Mouse (Mus musculus) CD4-positive, CD25-positive, alpha-beta regulatory T cell, adult 2 months (primary cell): ENCODE measurements at regions not wholly inside any gene's neighbourhood (a gene's known extent, or its start where the extent isn't known, plus 50 kb on each side); places are given as distances from the start of the nearest gene placed in this dataset.

Source experiments
- DNase-seq: peaks from one replicate; pipeline ENCODE4 v3.0.0-alpha.2; 2012; ENCODE audit warnings: low read depth, low spot score

DNA sequence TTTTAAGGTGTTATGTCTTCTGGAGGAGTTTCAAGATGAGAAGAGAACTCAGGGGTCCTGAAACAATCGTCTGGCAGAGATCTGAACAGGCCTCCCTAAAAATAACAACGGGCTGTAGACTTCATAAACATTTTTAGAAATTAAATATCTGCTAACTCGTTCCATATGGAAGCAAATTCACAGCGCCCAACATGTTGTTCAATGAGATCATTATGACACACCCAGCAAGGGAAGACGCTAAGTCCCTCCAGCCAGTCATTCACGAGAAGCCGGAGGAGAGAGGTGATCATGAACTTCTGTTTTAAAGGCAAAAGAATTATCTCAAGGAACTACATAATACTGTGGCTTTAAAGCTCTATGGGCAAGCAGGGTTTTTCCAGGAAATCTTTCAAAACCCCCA, 334.8 kb downstream of the Efna5 start:
- no peak for DNase-seq

DNA sequence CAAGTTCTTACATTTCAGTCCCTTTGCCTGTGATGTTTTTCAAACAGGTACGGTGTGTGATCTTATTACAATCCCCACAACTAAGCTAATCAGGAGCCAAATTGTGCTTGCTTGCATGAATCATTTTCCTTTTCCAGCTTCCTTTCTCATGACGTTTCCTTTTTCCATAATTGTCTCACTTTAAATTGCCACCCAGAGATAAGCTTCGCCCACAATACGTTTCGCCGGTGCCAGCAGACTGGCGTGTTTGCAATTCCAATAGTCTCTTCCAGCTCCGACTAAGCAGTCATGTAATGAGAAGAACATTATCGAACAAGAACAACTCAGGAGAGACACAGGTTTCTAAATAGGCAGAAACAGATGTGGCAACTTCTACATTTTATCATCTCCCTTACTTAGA, 335.8 kb downstream of the Efna5 start:
- no peak for DNase-seq

DNA sequence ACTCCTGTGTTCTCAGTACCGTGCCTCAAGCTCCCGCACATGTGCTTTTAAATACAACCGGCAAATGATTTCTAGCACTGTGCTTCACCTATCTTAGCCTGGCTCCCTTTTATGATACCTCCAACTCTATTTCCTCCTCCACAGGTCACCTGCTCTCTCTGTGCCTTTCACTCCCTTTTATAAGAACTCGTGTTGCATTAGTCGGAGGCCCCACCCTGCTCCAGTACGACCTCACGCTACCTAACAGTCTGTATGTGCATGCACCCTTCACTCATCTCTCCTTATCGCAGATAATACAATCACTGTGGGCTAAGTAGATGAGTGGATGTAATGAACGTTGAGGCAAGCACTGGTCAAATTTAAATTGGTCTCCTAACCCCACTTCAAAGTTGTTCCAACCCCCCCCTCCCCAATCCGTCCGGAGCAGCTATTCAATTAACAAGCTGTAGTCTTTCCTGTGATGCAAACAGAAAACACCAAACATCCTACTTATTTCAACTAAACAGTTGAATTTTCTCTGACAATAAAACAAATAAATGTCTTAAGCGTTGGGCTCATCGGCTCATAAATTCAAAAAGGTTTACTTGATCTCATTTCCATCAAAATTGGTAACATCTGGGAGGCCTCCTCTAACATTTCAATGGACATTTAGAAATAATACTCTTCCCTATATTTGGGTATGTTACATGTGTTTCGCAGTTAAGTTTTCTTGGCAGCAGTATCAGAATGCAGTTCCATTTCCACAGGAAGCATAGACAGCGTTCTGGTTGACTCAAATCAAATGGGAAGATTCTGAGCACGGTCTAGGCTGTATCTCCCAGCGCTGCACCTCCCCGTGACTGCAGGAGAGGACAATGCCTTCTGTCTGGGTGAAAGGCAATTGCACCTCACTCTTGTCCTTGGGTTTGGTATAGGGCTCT, 337.8 kb downstream of the Efna5 start:
- DNase-seq = no peak

DNA sequence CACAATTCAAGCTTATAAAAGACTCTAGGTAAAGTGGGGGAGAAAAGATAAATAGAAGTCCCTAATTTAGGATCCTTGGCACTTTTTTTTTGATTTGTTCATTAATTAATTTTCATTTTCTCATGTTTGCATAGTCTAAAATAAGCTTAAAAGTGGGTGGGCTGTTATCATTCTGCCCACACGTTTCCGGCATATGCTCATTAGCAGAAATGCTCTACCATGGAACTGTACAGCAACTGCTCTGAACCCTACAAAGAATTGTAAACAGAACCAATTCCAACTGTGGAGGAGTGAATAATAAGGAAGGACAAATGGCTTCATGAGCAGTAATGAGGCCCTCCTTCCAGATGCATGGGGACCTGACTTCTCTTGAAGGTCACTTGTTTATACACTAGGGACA, 351.2 kb downstream of the Efna5 start:
- no peak for DNase-seq

DNA sequence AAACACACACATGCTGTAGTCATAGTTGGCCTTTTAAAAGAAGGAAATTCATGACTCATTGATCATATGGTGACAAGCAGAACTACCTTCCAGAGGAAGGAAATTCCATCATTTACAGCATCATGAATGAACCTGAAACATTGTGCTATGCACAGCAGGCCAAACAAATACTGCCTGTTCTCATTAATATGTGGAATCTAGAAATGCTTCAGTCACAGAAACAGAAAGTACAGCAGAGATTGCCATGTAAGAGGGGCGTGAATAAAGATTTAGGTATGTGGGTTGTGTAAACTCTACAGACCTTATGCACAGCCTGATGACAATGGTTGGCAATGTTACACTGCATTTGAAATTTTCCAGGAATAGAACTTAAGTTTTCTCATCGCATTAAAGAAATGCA, 353.6 kb downstream of the Efna5 start:
- DNase-seq = no peak

DNA sequence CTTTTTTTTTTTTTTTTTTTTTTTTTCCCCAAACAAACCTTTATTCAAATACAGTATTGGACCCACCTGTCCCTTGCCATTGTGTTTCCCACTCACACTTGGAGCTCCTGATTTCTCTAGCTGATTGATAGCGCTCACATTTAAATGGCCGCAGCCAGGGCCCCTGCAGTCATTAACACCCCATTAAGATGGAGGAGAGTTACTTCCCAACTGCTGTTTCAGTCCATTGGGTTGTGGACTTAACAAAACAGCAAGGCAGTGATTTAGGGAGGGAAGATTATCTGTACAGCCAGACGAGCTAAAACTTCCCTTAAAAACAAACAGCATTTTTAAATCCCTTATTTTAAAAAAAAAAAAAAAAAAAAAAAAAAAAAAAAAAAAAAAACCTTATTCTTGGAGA, 367.5 kb downstream of the Efna5 start:
- DNase-seq = no peak

DNA sequence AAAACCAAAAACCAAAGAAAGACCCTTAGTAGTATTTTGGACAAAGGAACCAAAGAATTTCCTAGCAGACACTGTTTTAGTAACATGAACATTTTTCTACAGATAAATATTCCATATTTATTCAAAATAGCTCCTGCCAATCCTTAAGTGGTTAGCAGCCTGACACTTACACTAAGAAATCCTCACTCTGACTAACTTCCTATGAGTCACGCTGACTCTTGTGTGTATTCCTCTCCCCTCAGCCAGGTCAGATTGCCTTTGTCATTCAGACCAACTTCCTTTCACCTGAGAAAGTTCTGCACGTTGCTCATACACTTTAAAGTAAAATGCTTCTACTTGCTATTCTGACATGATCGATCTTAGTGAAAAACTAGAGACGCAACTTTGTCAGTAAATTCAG, 370.9 kb downstream of the Efna5 start:
- no peak for DNase-seq

DNA sequence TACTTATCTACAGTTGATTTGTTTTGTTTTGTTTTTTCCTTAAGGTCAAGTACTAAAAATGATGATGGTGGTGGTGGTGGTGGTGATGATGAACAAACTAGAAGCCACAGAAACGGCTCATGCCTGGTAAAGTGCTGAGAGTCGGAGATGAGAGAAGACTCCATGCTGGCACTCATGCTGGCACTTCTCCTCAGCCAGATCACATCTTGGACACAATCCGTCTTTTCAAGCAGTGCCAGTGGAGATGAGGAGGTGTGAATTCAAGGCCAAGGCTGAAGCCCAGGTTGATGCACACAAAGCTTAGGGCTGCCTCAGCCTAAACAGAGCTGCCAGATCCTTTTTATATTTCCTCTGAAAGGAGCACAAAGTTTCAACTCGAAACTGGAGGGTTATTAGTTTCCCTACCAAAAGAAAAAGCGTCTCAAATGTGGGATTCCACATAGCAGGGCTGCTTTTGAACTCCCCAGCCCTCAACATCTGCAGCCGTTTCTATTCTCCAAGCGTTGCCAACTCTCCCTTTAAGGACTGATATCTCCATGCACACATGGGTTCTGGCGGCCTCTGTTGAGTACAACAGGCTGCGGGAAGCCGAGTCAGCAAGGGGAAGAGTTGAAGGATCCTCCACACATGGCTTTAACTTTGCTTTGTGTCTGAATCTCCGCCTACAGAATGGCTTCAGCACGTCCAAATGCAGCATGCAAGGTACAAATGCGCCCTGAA, 373.2 kb downstream of the Efna5 start:
- DNase-seq = no peak

DNA sequence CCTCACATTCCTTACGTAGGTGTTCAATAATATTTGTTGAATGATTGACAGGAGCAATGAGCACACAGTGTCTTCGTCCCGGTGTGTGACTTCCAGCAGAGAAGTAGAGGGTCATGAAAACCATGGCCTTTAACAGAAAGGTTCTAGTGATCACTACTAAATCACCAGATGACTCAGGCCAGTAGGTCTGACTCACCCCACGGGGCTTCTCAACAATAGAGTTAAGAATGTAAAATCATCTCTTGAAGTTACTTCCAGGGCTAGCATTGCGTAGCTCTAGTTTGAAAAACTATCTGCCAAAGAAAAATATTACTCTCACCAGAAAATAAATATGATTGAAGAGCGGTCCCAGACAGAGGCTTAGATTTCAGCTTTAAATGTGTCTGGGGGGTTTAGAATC, 376.4 kb downstream of the Efna5 start:
- no peak for DNase-seq

DNA sequence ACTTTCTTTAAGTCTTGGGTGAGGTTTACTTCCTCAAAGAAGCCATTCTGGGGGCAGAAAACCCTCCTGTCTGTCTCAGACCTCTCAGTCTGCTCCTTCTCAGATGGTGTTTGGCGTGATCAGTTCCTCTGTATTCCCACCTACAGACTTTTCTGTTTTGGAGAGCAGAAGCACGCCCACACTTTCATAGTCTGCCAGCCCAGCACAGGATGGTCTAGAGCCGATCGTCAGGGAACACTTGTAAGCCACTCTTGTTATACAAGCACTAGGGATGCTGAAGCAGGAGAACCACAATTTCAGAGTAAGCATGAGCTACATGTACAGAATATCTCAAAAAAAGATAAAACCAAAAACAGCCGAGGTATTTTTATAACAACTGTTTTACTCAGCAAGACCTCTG, 410.4 kb downstream of the Efna5 start:
- no peak for DNase-seq

DNA sequence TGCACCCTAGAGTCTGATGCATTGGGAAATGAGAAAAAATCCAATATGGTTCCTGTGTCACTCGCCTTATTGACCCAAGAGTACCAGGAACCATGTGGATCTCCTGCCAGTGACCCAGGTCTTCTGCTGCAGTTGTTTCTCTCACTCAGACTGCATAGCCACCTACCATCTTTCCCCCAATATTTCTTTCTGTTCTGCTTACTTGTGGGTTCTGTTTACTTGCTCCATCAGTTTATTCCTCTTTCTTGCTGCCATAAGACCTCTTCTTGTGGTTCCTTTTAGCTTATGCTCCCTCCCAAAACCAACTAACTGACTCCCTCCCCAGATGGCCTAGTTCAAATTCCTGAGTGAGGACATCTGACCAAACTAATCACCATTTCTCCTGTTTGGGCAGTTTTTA, 411.8 kb downstream of the Efna5 start:
- no peak for DNase-seq

DNA sequence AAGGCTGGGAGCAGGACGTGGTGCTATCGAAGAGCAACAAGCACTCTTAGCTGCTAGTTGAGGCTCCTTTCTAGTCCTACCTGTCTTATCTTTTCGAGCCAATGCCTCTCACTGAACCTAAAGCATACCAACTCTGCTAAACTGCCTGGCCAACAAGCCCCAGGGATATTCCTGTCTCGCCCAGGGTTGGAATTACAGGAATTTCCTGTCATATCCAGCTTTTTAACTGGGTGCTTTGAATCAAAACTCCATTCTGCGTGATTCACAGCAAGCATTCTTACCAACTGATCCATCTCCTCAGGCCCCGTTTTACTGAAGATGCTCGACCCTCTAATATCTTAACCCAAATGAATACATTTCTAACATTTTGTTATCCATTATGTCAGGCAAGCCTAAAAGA, 412.3 kb downstream of the Efna5 start:
- DNase-seq = no peak

DNA sequence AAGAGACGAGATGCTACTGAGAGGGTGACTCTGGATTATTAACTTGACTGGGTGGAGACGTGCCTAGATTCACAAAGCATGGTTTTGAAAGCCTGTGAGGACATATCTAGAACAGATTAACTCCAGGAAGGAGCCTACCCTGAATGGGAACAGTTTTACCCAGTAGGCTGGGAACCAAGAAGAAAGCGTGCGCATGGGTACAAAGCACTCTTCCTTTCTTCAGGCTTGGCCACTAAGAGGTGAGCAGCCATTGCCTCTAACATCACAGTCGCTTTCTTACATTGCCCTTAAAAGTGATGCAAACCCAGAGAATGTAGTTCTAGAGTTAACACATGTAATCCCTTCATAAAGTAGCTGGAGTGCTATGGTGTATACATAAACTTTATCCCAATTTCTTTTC, 414.0 kb downstream of the Efna5 start:
- no peak for DNase-seq

DNA sequence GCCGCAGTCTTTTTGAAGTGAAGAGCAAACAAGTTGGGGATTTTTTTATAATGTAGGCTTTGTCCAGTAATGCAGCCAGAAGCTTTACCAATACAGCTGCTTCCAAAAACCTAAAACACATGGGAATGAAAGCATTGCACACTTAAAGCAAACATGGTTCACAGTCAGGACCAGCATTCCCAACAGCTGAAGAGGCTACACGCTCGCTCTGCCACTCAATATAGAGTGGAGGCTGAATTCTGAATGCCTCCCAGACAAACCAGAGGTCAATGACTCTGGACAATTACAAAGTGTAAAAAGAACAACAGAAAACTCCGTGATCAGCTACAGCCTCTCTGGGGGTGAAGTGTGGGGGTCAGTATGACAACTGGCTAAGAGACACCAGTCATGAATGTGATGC, 416.1 kb downstream of the Efna5 start:
- no peak for DNase-seq

DNA sequence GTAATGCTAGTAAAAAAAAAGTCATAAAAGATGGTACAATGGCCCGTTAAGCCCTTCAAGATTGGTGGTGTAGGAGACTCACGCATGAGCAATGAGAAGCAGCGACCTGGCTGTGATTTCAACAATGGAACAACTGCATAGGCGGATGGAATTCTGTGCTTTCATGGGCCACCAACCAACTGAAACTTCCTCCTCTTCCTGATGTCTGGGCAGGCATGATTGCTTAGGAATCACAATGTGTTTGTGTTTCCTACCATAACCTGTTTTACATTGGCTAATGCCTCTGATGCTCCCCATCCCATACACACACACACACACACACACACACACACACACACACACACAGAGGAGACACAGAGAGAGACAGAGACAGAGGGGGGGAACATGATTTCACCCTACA, 416.9 kb downstream of the Efna5 start:
- DNase-seq = no peak

DNA sequence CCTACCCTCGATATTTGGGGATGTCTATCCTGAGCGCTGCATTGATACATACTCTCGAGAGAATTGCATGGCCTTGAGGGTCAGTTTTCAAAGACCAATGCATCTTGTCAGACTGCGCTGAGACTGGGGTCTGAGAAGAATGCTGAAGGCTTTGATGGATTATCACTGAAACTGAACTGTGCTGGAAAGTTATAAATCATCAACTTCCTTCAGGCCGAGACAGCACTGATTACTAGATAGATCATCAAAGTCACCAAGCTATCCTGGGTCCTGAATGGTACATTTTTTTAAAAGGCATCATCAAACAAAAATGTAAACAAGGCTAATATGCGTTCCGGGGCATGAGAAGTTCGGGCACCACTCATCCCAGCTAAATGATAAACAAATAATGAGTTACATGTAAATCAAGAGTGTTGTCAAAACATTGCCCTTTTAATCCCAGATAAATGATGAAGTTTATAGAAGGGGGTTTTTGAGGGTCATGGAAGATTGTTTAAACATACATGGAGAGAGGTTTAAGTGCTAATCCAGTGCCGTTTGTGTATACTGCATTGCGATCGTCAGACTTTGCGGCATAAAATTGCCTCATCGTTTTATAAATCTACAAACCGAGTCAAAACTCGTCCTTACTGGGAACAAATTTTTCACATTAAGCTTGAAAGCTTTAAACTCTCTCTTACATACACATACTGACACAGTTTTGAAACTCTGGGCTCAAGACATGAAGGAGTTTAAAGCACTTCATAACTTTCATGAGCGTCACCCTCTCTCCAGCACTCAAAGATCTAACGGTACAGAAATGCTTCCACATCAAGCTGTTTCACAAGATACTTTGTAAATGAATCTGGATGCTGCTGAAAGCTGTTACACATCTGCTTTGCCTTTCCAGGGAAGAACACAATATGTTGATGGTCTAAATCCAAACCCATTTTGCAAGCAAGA, 419.5 kb downstream of the Efna5 start:
- DNase-seq = no peak

DNA sequence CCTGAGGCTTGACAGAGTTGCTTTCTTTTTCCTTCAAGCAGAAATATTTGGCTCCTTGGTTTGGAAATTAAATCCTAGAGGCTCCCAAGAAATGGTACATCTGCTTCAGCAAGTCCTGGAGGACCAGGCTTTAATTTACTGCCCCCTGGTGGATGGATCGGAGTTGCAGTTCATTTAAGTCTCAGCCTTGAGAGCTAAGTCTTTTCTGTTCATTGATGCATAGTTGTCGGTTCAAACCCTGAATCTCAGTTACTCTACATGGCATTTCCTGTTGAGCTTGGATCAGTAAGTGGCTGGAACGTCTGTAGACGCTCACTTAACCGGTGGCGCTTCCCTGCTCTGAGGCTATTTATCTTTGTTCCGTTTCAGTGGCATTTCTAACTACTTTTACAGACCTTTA, 422.2 kb downstream of the Efna5 start:
- peak; percentile 29 for DNase-seq

DNA sequence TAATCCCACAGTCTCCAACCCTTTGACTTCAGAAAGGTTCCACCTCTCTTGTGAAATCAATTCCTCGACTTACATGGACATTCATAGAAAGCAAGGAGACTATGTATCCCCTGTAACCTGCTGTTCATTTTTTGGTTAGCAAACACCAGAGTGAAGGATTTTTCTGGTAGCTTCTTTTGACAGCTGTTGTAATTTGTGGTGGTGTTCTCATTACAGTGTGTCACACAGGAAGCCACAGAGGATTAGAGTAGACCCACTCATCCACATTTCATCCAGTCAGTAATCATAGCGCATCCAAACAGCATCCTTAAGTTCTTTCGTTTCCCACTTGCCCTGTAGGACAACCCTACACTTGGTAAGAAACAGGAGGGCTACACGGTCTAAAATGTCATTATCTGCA, 443.1 kb downstream of the Efna5 start:
- DNase-seq = no peak

DNA sequence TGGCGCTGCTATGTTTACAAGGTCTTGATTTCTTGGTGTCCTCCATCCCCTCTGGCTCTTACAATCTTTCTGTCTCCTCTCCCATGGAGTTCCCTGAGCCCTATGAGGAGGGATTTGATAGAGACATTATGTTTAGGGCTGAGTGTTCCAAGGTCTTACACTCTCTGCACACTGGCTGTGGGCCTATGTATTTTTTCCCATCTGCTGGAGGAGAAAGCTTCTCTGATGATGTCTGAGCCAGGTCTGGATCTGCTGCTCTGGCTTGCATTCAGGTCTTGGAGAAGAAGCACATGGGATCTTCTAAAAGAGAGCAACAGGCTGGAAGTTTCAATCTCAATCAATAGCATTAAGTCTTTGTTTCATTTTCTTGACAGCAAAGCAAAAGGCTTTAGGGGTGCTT, 445.1 kb downstream of the Efna5 start:
- DNase-seq = no peak

DNA sequence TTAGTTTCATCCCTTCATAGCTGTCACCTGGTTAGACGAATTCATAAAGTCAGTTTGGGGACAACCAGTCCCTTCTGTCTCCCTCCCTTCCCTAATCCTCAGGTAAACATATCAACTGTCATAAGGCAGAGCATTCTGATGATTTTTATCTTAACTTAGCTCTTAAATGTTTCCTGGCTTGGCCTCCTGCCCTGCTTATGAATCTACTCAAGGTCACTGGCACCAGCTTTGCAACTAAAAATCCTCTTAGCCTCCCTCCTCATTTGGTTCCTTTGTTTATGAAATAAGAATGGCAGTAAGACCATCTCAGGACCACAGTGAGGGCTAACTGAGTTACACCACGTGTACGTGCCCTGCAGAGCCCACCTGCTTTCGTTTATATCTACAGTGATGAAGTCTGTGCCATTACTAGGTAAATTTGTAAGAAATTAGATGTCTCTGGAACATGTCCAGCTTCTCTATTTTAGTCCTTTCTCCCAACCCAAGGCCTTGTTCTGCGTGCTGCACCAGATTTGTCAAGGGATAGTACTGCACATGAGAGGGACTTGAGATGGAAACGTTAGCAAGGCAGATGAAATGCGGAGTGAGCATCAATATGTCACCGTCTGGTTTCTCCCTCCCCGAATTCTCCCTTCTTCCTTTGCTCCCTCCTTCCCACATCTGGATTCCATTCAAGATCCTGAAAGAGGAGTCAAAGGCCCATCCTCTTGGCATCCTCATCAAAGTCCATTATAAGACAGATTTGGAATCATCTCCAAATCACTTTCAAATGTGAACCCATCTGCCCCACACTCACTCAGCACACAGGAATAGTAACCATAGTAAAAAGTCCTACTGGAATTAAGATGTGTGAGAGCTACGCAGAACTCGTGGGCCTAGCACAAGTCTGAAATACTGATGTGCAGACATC, 457.4 kb downstream of the Efna5 start:
- no peak for DNase-seq

DNA sequence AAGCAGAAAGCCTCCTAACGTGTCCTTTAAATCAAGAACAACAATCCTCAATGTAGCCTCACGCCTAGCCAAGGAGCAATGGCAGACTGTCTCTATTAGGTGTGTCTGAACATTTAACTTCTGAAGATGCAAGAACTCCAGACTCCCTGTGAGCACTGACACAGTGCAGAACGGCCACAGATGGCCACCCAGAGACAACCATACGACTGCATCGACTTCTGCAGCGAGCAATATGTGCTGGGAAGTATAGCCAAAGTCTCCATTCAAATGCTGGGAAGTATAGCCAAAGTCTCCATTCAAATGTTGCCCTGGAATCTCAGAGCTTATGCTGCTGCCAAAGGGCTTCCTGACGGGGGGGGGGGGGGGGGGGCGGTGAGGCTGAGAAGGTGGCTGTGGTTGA, 463.5 kb downstream of the Efna5 start:
- DNase-seq = no peak
